Mouse (Mus musculus) olfactory bulb, adult 2 months (tissue): ENCODE measurements around the gene H13.

Source experiments
- CTCF ChIP-seq: fragments of 200-500 bp; IDR thresholded peaks from 2 replicates; pipeline ENCODE4 v1.5.1; 2012; ENCODE audit warnings: low read depth, mild to moderate bottlenecking, low read length, moderate library complexity; ENCODE audit not compliant: insufficient read depth
- POLR2A ChIP-seq: fragments of 200-500 bp; IDR thresholded peaks from 2 replicates; pipeline ENCODE4 v1.6.1; 2012; ENCODE audit warnings: mild to moderate bottlenecking, low read depth, low read length, moderate library complexity; ENCODE audit not compliant: insufficient read depth

DNA sequence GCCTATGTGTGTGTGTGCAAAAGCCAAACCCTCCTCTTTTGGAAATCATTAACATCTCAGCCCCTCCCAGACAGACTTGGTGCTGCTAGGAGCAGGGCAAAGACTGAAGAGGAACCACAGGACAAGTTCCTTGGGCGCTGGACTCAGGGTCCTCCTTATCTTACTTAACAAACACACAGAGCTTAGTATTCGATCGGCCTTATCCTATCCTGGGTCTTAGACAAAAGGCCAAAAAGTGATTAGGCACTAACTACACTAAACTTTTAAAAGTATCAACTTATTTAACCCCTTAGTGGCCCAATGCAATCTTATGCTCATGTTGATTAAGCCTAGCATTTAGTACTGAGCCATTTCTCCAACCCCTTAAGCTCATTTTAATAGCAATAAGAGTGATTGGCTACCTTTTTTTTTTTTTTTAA is 70.6 kb downstream of the H13 start:
- no peak for TF ChIP-seq POLR2A
- TF ChIP-seq CTCF = no peak
